Mouse (Mus musculus) C2C12 (cell line): ENCODE measurements around the gene Ubqln3.

ENCODE experiments used
- CEBPB ChIP-seq: IDR thresholded peaks from one replicate; pipeline ENCODE4 v1.6.1; 2011; ENCODE audit warnings: low read depth, mild to moderate bottlenecking, control low read depth, moderate library complexity
- CTCF ChIP-seq: IDR thresholded peaks from one replicate; pipeline ENCODE4 v1.5.1; 2011; ENCODE audit not compliant: control insufficient read depth, insufficient read depth, insufficient read length
- MAX ChIP-seq: IDR thresholded peaks from one replicate; pipeline ENCODE4 v1.6.1; 2011; ENCODE audit warnings: mild to moderate bottlenecking, control low read depth
- MYOD1 ChIP-seq: IDR thresholded peaks from one replicate; pipeline ENCODE4 v1.6.1; 2011; ENCODE audit warnings: low read depth; ENCODE audit not compliant: control insufficient read depth, insufficient read length
- MYOG ChIP-seq: IDR thresholded peaks from one replicate; pipeline ENCODE4 v1.6.1; 2011; ENCODE audit not compliant: control insufficient read depth, insufficient read length; ENCODE audit errors: extremely low read depth
- USF1 ChIP-seq: IDR thresholded peaks from one replicate; pipeline ENCODE4 v1.6.1; 2011; ENCODE audit warnings: low read depth, mild to moderate bottlenecking, control low read depth, moderate library complexity

GRCm38 (mm10) chr7:104104757-104104972 is 38.4 kb downstream of the Ubqln3 start, which contains the start of gene Olfr646:
- TF ChIP-seq CTCF (no peak), MYOG (no peak), USF1 (no peak), MYOD1 (no peak), MAX (no peak), CEBPB (no peak)
